Mouse (Mus musculus) cerebellum, adult 11 months (tissue): ENCODE measurements around the gene Kctd21.

Experiments
- DNase-seq: peaks from one replicate; pipeline ENCODE4 v3.0.0; 2022

Gene Kctd21

GRCm38 (mm10) chr7:97331726-97332666 is at the start of gene Kctd21, which contains the start of gene Usp35:
TSS of gene Kctd21 (plus strand) at chr7:97332327.
TSS of gene Usp35 (minus strand) at chr7:97332020.
- DNase-seq = peak; percentile 96

GRCm38 (mm10) chr7:97296986-97297385 is 35.1 kb upstream of the Kctd21 start:
- no peak for DNase-seq

GRCm38 (mm10) chr7:97297466-97297865 is 34.7 kb upstream of the Kctd21 start:
- peak; percentile 36 for DNase-seq

- DNase-seq = no peak
Observed at GRCm38 (mm10) chr7:97298279-97298678, 33.8 kb upstream of the Kctd21 start.

- DNase-seq = no peak
Observed at GRCm38 (mm10) chr7:97298943-97299342, 33.2 kb upstream of the Kctd21 start.

GRCm38 (mm10) chr7:97300914-97301313 is 31.2 kb upstream of the Kctd21 start:
- DNase-seq = no peak

- DNase-seq = no peak
Observed at GRCm38 (mm10) chr7:97301321-97301720, 30.8 kb upstream of the Kctd21 start.

- DNase-seq = no peak
Observed at GRCm38 (mm10) chr7:97302261-97302660, 29.9 kb upstream of the Kctd21 start.

- no peak for DNase-seq
Observed at GRCm38 (mm10) chr7:97302876-97303275, 29.3 kb upstream of the Kctd21 start.

- no peak for DNase-seq
Observed at GRCm38 (mm10) chr7:97303614-97304013, 28.5 kb upstream of the Kctd21 start.

- no peak for DNase-seq
Observed at GRCm38 (mm10) chr7:97304471-97304870, 27.7 kb upstream of the Kctd21 start.

- no peak for DNase-seq
Observed at GRCm38 (mm10) chr7:97305206-97305605, 26.9 kb upstream of the Kctd21 start.

GRCm38 (mm10) chr7:97306813-97307212 is 25.3 kb upstream of the Kctd21 start:
- DNase-seq = no peak

- DNase-seq = no peak
Observed at GRCm38 (mm10) chr7:97307546-97307945, 24.6 kb upstream of the Kctd21 start.

GRCm38 (mm10) chr7:97309461-97310340 is 22.4 kb upstream of the Kctd21 start:
- DNase-seq = no peak

- no peak for DNase-seq
Observed at GRCm38 (mm10) chr7:97310341-97310635, 21.8 kb upstream of the Kctd21 start.

GRCm38 (mm10) chr7:97311620-97312019 is 20.5 kb upstream of the Kctd21 start:
- no peak for DNase-seq

- DNase-seq = no peak
Observed at GRCm38 (mm10) chr7:97312196-97312595, 19.9 kb upstream of the Kctd21 start.

- DNase-seq = no peak
Observed at GRCm38 (mm10) chr7:97312856-97313255, 19.3 kb upstream of the Kctd21 start.

GRCm38 (mm10) chr7:97313364-97313995 is 18.6 kb upstream of the Kctd21 start:
- no peak for DNase-seq

GRCm38 (mm10) chr7:97314646-97315045 is 17.5 kb upstream of the Kctd21 start:
- DNase-seq = no peak

GRCm38 (mm10) chr7:97315656-97316055 is 16.5 kb upstream of the Kctd21 start:
- DNase-seq = no peak

GRCm38 (mm10) chr7:97317706-97318105 is 14.4 kb upstream of the Kctd21 start:
- no peak for DNase-seq
